Mouse (Mus musculus) heart, adult 2 months (tissue): ENCODE data around the gene Nfkb1.

Experiments
- CTCF ChIP-seq: fragments of 200-600 bp; IDR thresholded peaks from 2 replicates; pipeline ENCODE4 v1.8.1; 2022; ENCODE audit warnings: antibody characterized with exemption, mild to moderate bottlenecking, moderate library complexity
- EP300 ChIP-seq: fragments of 200-500 bp; IDR thresholded peaks from 2 replicates; pipeline ENCODE4 v1.6.1; 2011; ENCODE audit warnings: low read depth, low read length, control low read depth; ENCODE audit not compliant: insufficient read depth

DNA sequence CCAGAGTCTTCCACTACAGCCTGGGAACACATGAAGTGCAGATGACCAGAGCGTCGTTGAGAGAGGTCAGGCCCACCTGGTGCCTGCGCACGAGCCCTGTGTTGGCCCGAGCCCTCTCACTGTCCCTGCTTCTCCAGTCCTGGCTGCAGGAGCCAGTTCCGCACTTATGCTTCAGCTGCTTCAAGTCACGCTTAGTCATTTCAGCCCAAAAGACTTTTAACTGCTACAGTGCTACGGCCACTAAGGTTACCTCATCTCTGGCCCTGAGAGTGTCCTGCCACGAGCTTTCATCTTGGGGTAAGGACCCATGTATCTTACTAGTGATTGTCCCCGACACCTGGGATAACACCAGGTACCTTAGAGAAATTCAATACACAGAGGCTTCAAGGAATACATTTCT is 36.0 kb upstream of the Nfkb1 start:
- TF ChIP-seq CTCF (no peak), EP300 (no peak)
